Mouse (Mus musculus) testis, adult 2 months (tissue): ENCODE data around the gene Cep19. TPM values are rescaled to one million over a fixed set of nuclear protein-coding genes. Genes with fewer than 3 reads are reported as not detected.
A peak's percentile ranks its signal among the peaks of the same experiment; 100 is the strongest.
"Not testable (repeated sequence)": the region's sequence is repeated elsewhere in the genome, so short reads cannot be mapped to it uniquely, and the experiment has no call there.

ENCODE experiments used
- H3K27ac ChIP-seq: fragments of 200-500 bp; 2 replicates; pipeline ENCODE4 v1.5.1; 2012; ENCODE audit warnings: low read depth, low read length; ENCODE audit not compliant: control insufficient read depth, insufficient read depth
- H3K27me3 ChIP-seq: fragments of 200-500 bp; 2 replicates; pipeline ENCODE4 v1.6.1; 2012; ENCODE audit warnings: mild to moderate bottlenecking, low read length, moderate library complexity; ENCODE audit not compliant: control insufficient read depth, insufficient read depth
- H3K36me3 ChIP-seq: fragments of 200-500 bp; 2 replicates; pipeline ENCODE4 v1.6.1; 2012; ENCODE audit warnings: mild to moderate bottlenecking, low read length; ENCODE audit not compliant: control insufficient read depth, insufficient read depth
- H3K4me1 ChIP-seq: fragments of 200-500 bp; 2 replicates; pipeline ENCODE4 v1.6.1; 2012; ENCODE audit warnings: low read length; ENCODE audit not compliant: control insufficient read depth, insufficient read depth
- H3K4me3 ChIP-seq: fragments of 200-500 bp; 2 replicates; pipeline ENCODE4 v1.5.1; 2012; ENCODE audit warnings: low read depth, mild to moderate bottlenecking, low read length, moderate library complexity, mixed read lengths; ENCODE audit not compliant: control insufficient read depth
- CTCF ChIP-seq: fragments of 200-500 bp; IDR thresholded peaks from 2 replicates; pipeline ENCODE4 v1.5.1; 2012; ENCODE audit warnings: low read depth, mild to moderate bottlenecking, inconsistent platforms, low read length, moderate library complexity; ENCODE audit not compliant: control insufficient read depth, insufficient read depth, insufficient replicate concordance
- POLR2A ChIP-seq: fragments of 200-500 bp; IDR thresholded peaks from 2 replicates; pipeline ENCODE4 v1.6.1; 2012; ENCODE audit warnings: low read depth, mild to moderate bottlenecking, inconsistent platforms, low read length, moderate library complexity; ENCODE audit not compliant: control insufficient read depth
- polyA plus RNA-seq: library from polyadenylated mRNA; depleted of rRNA; stranded (reverse); fragments of >200 nt; gene quantifications from 2 replicates; pipeline ENCODE4 v1.2.3, GENCODE M21; 2012; rRNA removed

Cep19 gene
- polyA plus RNA-seq = 33.5 and 33.9 TPM in 2 replicates

DNA sequence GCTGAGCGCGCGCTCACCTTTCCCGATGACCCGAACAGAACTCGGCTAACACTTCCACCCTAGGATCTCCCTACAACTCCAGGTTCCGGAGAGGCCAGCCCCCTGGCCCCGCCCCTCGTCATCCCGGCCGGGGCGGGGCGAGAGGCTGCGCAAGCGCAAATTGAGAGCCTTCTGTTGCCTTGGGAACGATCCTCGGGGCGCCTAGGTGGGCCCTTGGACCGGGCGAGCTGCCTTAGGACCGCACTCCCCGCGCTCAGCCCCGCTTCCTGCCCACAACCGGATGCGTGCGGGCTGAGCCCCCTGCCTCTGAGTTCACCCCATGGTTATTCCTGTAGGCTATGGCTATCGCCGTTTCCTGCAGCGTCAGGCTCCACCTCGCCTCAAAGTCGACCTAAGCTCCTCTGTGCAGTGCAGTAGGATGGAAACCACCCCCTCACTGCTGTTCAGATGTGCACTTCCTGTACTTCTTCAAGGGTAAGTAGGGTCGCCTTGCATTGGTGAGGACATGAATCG, at the start of gene Cep19, which contains the start of gene Pigx:
Cep19 (plus strand) TSS at position 163 of the 513 bp plus-strand sequence.
Pigx (minus strand) TSS at position 103 of the 513 bp plus-strand sequence.
- peak; percentile 76 for TF ChIP-seq POLR2A
- TF ChIP-seq CTCF = no peak
- Histone ChIP-seq H3K36me3 (no peaks in the 10 kb centered on the region; the same call in 1 of the 2 replicates), H3K27me3 (no peaks in the 10 kb centered on the region), H3K4me3 (peak within 1 kb of the TSS; percentile 96), H3K27ac (peak within 1 kb of the TSS; percentile 59), H3K4me1 (peaks cover 3% of the 10 kb centered on the region)

DNA sequence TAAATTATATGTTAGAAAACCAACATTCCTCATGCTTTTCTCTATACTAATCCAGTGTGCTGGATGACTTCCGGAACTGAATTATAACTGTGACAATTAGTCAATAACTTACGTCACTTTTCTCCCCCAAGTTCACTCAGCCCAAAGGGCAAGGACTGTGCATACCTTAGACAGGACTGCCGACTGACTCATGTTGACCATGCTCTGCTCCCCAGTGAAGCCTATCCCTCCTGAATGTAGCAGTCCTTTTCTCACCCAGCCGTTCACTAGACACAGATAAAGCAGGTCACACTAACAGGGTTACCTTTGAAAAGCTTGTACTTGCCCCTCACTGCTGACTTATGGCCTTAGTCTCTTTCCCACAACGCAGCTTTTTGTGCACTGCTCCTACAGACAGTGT, 40.8 kb upstream of the Cep19 start:
- Histone ChIP-seq H3K4me1 (peaks cover 4% of the 10 kb centered on the region; the same call in 1 of the 2 replicates), H3K27me3 (no peaks in the 10 kb centered on the region), H3K36me3 (no peaks in the 10 kb centered on the region), H3K27ac (no peak overlapping the region), H3K4me3 (no peak overlapping the region)
- TF ChIP-seq POLR2A (no peak), CTCF (no peak)

DNA sequence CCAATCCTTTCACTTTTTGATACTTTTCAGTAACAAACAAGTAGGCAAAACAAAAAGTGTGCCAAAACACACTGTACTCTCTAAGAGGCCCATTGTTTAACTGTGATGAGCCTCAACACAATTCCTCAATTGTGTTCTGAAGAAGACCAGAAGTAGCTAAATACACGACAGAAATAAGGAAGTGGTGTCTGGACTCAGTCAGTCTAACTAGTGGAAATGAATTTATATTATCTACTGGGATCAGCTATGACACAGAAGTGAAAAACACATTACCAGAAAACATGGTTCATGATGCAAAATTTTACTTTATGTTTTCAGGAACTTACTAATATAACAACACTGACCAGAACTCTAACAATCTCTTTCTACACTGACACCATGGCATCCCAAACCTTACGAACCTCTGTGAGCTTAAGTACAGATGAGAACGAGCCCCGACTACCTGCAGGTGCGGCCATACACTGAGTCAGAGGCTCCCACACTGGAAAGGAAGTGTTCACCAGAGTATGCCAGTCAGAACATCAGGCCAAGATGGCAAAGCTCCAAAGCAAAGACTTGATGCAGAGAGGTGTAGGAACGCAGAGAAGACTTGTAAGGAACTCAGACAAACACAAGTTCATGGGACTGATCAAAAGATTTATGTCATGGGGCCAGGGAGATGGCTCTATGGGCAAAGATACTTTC, 39.6 kb upstream of the Cep19 start:
- Histone ChIP-seq H3K4me1 (peaks cover 5% of the 10 kb centered on the region; the same call in 1 of the 2 replicates), H3K27me3 (no peaks in the 10 kb centered on the region), H3K4me3 (no peak overlapping the region), H3K36me3 (no peaks in the 10 kb centered on the region), H3K27ac (peak overlapping the region; percentile 53; the same call in 1 of the 2 replicates)
- no peak for TF ChIP-seq POLR2A
- no peak for TF ChIP-seq CTCF

DNA sequence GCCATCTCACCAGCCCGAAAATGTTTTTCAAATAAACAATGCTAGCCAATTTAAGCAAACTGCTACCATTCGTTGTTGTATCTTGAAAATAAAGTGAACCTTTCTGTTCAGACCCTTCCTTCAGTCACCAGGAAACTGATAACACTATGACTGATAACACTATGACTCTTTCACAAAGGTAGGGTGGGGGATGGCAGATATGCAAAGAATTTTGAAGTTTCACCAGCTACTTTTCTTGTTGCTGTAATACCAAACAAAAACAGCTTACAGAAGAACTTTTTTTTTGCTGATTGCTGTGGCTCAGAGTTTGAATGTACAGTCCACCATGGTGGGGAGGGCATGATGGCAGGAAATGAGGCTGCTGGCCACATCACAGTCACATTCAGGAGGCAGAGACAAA, 37.4 kb upstream of the Cep19 start:
- no peaks in the 10 kb centered on the region for H3K27me3 ChIP-seq
- peaks cover 9% of the 10 kb centered on the region for H3K4me1 ChIP-seq
- H3K36me3 ChIP-seq = no peaks in the 10 kb centered on the region
- TF ChIP-seq CTCF (no peak), POLR2A (no peak)
- no peak overlapping the region for H3K4me3 ChIP-seq
- no peak overlapping the region for H3K27ac ChIP-seq

DNA sequence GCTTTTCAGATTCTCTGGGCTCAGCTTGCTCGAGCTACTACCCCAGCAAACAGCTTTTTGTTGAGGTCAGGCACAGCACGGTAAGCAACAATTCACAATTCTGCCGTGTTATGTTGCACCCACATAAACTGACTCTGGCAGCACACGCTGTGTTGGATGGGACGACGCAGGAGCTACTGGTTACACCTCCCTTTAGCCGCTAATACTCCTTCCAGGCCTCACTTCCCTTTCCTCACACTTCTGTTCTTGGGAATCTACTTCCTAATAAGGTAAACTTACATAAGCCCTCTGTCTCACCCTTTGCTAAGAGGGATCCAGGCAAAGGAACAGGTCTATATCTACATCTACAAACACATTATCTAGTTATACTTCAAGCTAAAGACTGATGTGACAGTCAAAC, 35.7 kb upstream of the Cep19 start:
- Histone ChIP-seq H3K4me3 (no peak overlapping the region), H3K27ac (no peak overlapping the region), H3K4me1 (peaks cover 9% of the 10 kb centered on the region), H3K27me3 (no peaks in the 10 kb centered on the region), H3K36me3 (no peaks in the 10 kb centered on the region)
- TF ChIP-seq CTCF (no peak), POLR2A (no peak)

DNA sequence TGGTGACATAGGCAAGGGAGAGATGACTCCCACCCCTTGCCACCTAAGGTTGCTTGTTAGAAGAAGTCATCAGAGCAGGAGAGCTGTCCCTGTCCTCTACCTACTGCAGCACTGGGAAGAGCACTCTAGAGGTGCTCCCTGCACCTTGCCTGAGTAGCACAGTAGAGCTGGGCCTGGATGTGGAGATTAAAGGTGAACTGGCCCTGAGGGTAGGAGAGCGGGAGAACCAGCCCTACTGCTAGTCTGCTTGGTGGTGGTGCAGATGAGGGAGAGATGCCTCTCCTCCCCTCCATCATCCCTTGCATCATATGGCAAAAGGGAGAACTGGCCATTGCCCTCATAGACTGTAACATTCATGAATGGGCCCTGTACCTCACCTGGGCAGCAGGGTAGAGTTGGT, 32.7 kb upstream of the Cep19 start:
- Histone ChIP-seq H3K27me3 (no peaks in the 10 kb centered on the region), H3K27ac (no peak overlapping the region)
- TF ChIP-seq CTCF (no peak), POLR2A (no peak)

DNA sequence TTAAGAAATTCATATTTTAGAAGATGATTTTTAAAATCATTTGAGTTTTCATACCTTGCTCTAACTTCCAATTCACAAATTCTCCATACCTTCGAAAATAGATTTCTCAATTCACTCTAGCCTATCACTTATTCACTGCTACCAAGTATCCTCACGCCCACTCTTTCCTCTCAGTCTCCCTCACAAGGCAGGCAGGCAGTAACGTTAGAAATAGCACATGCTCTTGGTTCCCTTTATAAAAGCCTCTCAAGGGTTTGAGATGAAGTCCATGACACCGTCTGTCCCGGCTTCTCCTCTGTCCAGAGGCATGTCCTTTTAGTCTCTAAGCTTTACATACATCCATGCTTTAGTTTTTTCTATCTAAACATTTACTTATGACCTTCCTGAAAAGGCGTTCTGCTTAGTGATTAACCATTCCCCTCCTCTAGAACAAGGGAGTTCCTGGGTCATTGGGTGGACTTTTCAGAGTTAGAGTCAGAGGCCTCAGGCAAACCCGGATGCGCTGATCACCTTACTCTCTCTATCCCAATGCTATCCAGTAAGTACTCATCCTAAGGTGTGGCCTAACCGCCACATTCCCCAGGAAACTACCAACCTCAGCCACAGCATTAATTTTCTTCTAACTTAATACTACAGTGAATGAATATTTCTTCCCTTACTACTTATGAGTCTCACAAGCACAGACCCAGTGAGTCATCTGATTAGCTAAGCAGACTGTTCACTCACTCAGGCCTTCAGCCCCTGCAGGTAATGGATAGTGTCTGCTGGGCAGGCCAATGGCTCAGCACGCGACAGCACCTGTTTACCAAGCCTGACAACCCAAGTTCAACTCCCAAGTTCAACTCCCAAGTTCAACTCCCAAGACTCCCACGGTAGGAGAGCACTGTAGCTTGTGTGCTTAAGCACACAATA, 31.0 kb upstream of the Cep19 start:
- Histone ChIP-seq H3K27ac (no peak overlapping the region), H3K36me3 (no peaks in the 10 kb centered on the region), H3K4me3 (no peak overlapping the region), H3K27me3 (no peaks in the 10 kb centered on the region), H3K4me1 (peaks cover 7% of the 10 kb centered on the region; the same call in 1 of the 2 replicates)
- TF ChIP-seq POLR2A = no peak
- TF ChIP-seq CTCF = no peak

More for the DNA sequence above, 32.7 kb upstream of the Cep19 start:
- Histone ChIP-seq H3K4me3 (no peak overlapping the region), H3K36me3 (no peaks in the 10 kb centered on the region), H3K4me1 (peaks cover 7% of the 10 kb centered on the region; the same call in 1 of the 2 replicates)

DNA sequence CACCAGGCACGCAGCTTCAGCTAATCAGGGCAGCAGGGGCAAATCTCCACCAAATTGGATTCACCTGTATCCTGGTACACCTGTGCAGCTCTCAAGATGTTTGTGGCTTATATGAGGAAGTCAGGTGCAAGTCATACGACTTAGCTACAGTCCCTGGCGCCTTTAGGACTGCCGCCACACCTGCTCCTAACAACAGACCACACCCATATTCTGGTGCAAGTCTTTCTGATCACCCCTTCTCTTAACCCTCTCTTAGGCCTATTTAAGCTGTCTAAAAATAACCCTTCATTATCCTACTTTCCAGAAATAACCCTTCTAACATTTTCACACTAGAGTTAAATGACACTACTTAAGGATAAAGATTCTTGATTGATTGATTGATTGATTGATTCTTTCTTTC, 29.5 kb upstream of the Cep19 start:
- H3K27me3 ChIP-seq, H3K27ac ChIP-seq, H3K4me1 ChIP-seq, H3K4me3 ChIP-seq, H3K36me3 ChIP-seq: not testable (repeated sequence)
